12 mouse cellular contexts compared by ENCODE assay signal in the genomic region with DNA sequence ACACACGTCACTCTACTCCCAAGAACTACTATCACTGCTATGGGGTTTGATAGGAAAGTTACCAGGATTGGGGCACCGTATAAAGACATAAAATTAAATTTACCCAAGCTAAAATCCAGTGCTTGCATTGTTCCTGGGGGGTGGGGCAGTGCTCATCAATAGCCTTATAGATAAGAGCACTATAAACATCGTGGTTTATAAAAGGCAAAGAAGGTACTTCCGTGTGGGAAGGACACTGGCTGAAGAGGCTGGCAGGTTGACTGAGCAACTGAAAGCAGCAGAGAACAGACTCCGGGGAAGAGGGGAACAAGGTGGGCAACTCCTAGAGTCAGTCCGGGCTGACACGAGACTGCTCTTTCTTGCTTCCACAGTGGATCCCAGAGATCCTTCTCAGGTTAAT.
"Had no signal": no experiment of that assay in that cellular context is flagged by ENCODE, and none has a peak within 500 bp of the region (broad histone marks: within the 10 kb centered on the region; RNA-seq: fewer than 3 reads in every experiment).

No protein-coding gene starts in this region.

- H3K27me3 ChIP-seq: kidney, embryonic 15.5 days; liver, embryonic 12.5 days; megakaryocyte, embryonic 14.5 days; midbrain, embryonic 13.5 days had no signal

- ATAC-seq: liver, embryonic 12.5 days had no signal

- H3K4me2 ChIP-seq: kidney, embryonic 15.5 days; liver, embryonic 12.5 days; lung, embryonic 14.5 days; midbrain, embryonic 13.5 days had no signal

- H3K4me3 ChIP-seq: kidney, embryonic 15.5 days; liver, embryonic 12.5 days; megakaryocyte, embryonic 14.5 days; midbrain, embryonic 13.5 days had no signal

- DNase-seq: kidney, postnatal 14 days; left cerebral cortex, postnatal 4 days; lung, embryonic 14.5 days; lung, postnatal 14 days; right cerebral cortex, adult 18-20 months; right cerebral cortex, postnatal 25 days; thymus, postnatal 4 days had no signal

- H3K9me3 ChIP-seq: kidney, embryonic 15.5 days had no signal

- H3K36me3 ChIP-seq: kidney, embryonic 15.5 days; liver, embryonic 12.5 days; midbrain, embryonic 13.5 days had no signal

- H3K9ac ChIP-seq: kidney, embryonic 15.5 days; liver, embryonic 12.5 days; lung, embryonic 14.5 days; midbrain, embryonic 13.5 days had no signal

- H3K27ac ChIP-seq: kidney, embryonic 15.5 days; liver, embryonic 12.5 days; macrophage; midbrain, embryonic 13.5 days had no signal
